Mouse (Mus musculus): ENCODE results near the gene Cmklr1.

Gene Cmklr1

GRCm38 (mm10) chr5:113650035-113650865 lies at the start of gene Cmklr1:
Gene Cmklr1, minus strand, starts transcription at chr5:113650426.
- no peak for DNase-seq (ENCODE audit: low read depth)

DNA sequence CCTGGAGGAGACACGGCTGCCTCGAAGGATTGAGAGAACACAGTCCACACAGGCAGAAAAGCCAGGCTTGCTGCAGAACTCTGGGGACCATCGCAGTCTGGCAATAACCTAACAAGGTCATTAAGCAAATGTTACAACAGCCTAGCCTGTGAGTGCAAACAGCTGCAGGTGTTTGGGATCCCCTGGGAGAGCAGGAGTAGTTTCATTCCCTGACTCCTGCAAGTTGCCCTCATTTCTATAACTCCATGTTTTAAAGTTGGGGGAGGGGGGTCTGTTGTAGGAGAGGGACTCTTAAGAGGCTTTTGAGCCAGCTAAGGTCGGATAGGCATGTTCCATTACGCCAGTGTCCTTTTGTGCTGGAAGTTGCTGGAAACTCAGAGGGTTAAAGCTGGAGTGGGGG lies 44.2 kb upstream of the Cmklr1 start:
- DNase-seq (ENCODE audit: low read depth), result no peak

DNA sequence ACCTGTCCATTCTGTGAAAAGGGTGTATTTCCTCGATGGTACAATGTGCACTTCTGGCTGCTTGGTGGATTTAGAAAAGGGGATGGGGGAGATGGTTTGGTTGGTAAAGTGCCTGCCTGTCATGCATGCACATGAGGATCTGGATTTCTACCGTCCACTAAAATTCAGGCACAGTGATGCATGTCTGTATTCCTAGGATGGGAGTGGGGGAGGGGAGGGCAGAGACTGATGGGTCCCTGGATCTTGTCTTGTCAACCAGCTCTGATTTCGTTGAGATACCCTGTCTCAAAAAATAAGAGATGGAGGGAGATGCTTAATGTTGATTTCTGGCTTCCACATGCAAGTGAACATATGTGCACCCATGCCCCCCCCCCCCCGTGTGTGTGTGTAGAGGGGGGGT lies 43.8 kb upstream of the Cmklr1 start:
- DNase-seq (ENCODE audit: low read depth), result no peak

DNA sequence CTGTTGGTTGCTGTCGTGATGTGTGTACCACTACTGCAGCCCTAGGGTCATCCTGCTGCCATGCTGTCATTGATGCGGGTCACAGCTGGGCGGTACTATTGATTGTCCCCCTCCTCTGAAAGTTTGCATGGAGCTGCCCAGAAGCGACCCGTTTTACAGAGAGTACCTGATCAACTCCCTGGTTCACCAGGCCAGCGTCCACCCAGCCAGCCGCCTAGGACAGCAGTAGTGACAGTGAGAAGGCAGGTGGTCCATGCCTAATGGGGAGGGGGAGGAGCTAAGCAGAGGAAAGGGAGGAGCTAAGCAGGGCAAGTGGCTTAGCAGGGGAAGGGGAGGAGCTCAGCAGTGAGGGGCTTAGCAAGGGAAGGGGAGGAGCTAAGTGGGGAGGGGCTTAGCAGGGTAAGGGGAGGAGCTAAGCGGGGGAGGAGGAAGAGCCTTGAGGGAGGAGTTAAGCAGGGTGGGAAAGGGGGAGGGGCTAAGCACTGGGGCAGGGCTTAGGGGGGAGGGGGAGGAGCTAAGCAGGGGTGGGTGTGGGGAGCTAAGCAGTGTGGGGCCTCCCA lies 43.0 kb upstream of the Cmklr1 start:
- DNase-seq (ENCODE audit: low read depth), result no peak

- DNase-seq (ENCODE audit: low read depth), result no peak
These were observed 40.6 kb upstream of the Cmklr1 start for GRCm38 (mm10) chr5:113690866-113691265.

DNA sequence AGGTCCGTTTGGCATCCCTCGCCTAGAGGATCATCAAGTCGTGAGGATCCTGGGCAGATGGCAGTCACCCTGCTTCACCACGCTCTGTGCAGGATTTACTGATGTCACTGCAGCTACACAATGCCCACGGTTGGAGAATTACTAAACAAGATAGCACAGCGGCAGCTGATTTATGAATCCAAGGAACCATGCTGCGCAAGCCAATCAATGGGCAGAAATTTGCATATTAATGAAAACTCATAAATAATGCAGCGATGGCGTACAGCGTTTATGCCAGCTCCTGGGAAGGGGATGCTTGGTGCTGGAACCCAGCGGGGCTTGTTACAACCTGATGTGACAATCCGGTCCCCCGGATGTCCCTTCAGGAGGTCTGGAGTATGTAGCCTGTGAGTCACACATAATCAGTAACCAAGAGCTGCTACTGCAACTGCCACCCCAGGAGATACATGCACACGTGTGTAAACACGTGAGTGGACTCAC lies 39.9 kb upstream of the Cmklr1 start:
- DNase-seq (ENCODE audit: low read depth), result no peak

DNA sequence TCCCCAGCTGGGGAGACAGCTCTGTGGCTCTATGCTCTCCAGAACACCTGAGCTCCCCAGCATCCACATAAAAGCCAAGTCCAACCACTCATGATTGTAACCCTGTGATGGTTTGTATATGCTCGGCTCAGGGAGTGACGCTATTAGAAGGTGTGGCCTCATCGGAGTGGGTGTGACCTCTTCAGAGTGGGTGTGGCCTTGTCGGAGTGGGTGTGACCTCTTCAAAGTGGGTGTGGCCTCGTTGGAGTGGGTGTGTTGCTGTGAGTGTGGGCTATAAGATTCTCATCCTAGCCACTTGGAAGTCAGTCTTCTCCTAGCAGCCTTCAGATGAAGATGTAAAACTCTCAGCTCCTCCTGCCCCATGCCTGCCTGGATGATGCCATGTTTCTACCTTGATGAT lies 37.3 kb upstream of the Cmklr1 start:
- no peak for DNase-seq (ENCODE audit: low read depth)

GRCm38 (mm10) chr5:113685471-113685870 lies 35.2 kb upstream of the Cmklr1 start:
- DNase-seq (ENCODE audit: low read depth), result no peak

GRCm38 (mm10) chr5:113683246-113683645 lies 33.0 kb upstream of the Cmklr1 start:
- DNase-seq (ENCODE audit: low read depth), result no peak

- DNase-seq (ENCODE audit: low read depth), result no peak
These were observed 32.2 kb upstream of the Cmklr1 start for GRCm38 (mm10) chr5:113682472-113682871.

- DNase-seq (ENCODE audit: low read depth), result no peak
These were observed 31.0 kb upstream of the Cmklr1 start for GRCm38 (mm10) chr5:113681219-113681618.

DNA sequence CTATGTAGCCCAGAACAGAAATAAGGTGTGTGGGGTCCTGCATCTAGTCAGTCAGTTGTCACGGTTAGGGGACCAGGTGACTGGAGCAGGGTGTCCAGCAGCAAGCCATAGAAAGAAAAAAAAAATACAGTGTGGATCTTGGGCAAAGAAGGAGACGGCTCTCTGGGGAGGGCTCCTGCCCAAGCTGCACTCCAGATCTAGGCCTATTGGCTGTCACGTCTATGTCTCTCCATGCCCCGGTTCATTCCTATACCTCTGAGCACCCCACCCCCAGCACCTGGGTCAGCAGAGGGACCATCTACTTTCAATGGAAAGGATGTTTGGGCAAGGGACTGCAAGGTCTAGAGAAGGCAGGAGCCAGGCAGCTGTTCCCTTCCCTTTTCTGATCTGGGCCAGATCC lies 29.3 kb upstream of the Cmklr1 start:
- no peak for DNase-seq (ENCODE audit: low read depth)

- no peak for DNase-seq (ENCODE audit: low read depth)
These were observed 28.7 kb upstream of the Cmklr1 start for GRCm38 (mm10) chr5:113678743-113679452.

- DNase-seq (ENCODE audit: low read depth), result no peak
These were observed 27.3 kb upstream of the Cmklr1 start for GRCm38 (mm10) chr5:113677541-113677940.

- no peak for DNase-seq (ENCODE audit: low read depth)
These were observed 24.6 kb upstream of the Cmklr1 start for GRCm38 (mm10) chr5:113674851-113675250.

- peak; percentile 26 for DNase-seq (ENCODE audit: low read depth)
These were observed 22.2 kb upstream of the Cmklr1 start for GRCm38 (mm10) chr5:113672456-113672855.

DNA sequence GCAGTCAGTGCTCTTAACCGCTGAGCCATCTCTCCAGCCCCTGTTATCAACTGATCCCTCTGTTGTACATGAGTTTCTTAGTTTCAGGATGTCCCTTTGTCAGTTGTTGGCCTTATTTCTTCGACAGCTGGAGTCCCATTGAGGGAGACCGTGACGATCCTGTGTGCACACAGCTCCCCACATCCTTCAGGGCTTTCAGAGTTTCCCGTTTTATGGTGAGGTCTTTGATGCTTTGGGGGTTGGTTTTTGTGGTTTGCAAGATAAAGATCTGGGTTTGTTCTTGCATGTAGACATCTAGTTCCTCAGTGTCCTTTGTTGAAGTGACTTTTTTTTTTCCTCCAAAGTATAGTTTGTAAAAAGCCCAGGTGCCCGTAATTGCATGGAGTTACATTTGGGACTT lies 20.4 kb upstream of the Cmklr1 start:
- peak; percentile 73 for DNase-seq (ENCODE audit: low read depth)

- DNase-seq (ENCODE audit: low read depth), result no peak
These were observed 19.9 kb upstream of the Cmklr1 start for GRCm38 (mm10) chr5:113670110-113670509.

DNA sequence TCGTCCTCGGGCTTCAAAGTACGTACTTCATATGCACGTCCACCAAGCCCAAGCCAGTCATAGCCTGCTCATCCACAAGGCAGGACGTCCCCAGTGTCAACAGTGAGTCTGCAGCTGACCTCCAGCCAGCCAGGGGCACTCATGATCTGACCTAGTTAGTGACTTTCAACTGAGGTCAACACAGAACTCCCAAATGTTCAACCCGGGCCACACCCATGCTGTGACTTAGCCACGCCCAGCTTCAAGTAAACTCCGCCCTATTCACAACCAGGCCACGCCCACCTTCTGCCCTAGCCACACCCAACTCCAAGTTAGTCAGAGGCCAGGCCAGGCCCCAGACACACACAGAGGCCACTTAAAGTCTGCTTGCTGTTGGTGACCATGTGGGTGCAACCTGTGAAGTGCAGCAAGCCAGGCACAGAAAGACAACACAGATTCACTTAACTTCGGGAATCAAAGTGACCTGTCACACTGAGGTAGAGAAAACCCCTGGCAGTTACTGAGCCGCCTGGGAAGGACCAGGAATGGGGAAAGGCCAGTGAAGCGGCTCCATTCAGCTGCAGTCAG lies 14.5 kb upstream of the Cmklr1 start:
- no peak for DNase-seq (ENCODE audit: low read depth)

DNA sequence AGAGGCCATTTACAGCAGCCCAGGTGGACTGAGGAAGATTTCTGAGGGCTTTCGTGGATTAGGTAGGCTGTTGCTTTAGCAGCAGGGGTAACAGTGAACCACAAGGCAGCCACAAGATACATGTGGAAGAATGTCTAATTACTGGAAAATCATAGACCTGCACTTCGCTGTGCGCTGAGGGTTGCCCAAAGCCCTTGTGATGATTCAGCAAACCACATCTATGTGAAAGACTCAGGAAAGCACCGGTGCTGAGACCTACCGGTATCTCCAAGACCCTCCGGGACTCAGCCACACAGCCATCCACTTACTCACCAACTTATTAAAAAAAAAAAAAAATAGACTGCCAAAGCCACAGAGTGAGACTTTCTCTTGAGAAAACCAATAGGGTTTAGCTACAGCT lies 13.9 kb upstream of the Cmklr1 start:
- DNase-seq (ENCODE audit: low read depth), result no peak

DNA sequence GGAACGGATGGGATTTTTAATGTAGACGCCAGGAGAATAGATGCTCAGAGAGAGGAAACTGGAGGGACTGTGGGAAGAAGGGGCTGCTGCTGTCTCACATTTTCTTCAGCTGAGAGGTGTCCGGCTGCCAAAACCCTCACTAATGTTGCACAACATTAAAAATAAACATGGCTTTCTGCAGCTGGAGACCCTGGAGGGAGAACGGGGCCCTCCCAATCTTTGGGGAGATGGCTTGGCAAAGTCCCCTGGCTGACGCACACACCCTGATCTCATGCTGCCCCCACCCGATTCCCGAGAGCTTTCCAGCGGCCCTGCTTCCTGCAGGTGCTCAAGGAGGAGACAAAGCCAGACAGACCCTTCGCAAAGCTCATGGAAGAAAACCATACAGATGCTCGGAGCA lies 10.6 kb upstream of the Cmklr1 start:
- no peak for DNase-seq (ENCODE audit: low read depth)

GRCm38 (mm10) chr5:113654821-113655220 lies 4.6 kb upstream of the Cmklr1 start:
- no peak for DNase-seq (ENCODE audit: low read depth)

GRCm38 (mm10) chr5:113654206-113654605 lies 4.0 kb upstream of the Cmklr1 start:
- DNase-seq (ENCODE audit: low read depth), result no peak
